Mouse (Mus musculus): ENCODE measurements around the gene Sos2. TPM values are rescaled to one million over a fixed set of nuclear protein-coding genes. Genes with fewer than 3 reads are reported as not detected.

Sos2 gene
- polyA plus RNA-seq, 1 experiment from 2014 or later, result 10.3 TPM

- 0 out of 4 replicates have a peak overlapping the region, but pooled peaks have one; percentile 7 to 8 for H3K27ac ChIP-seq (replicated peaks in 1 of 2; ENCODE audit: control insufficient read depth in 1 of 2, insufficient read depth in 1 of 2, low read depth in 2 of 2, low read length in 2 of 2)
These were observed 6.7 kb upstream of the Sos2 start for GRCm38 (mm10) chr12:69688368-69688767.

GRCm38 (mm10) chr12:69683537-69683936 is 1.9 kb upstream of the Sos2 start:
- H3K4me1 ChIP-seq (ENCODE audit: control insufficient read depth in 2 of 2, insufficient read depth in 2 of 2, low read length in 2 of 2), result peaks cover 10 to 21% of the 10 kb centered on the region in 2 experiments
- peak overlapping the region; percentile 79 for H3K4me2 ChIP-seq (ENCODE audit: low read length)
- H3K9ac ChIP-seq (ENCODE audit: low read length), result peak overlapping the region; percentile 44; the same call in 1 of the 2 replicates
- no peak; the same call in 1 of the 2 replicates for ATAC-seq (ENCODE audit: insufficient number of reproducible peaks, insufficient read depth, low FRiP score, low read depth)
- peak overlapping the region in 1 of 2 experiments; percentile 9; a peak in 1 of 4 replicates for H3K4me3 ChIP-seq (ENCODE audit: control insufficient read depth in 1 of 2, insufficient read depth in 1 of 2, low read depth in 1 of 2, low read length in 2 of 2)
- H3K27me3 ChIP-seq (ENCODE audit: control insufficient read depth, insufficient read depth, low read length), result no peaks in the 10 kb centered on the region
- 26% methylated on average over 10 of the region's 10 CpGs for WGBS
- H3K36me3 ChIP-seq (ENCODE audit: control insufficient read depth, insufficient read depth, low read length), result no peaks in the 10 kb centered on the region
- H3K9me3 ChIP-seq (ENCODE audit: control insufficient read depth, low read length), result no peaks in the 10 kb centered on the region
- H3K27ac ChIP-seq (replicated peaks in 1 of 2; ENCODE audit: control insufficient read depth in 1 of 2, insufficient read depth in 1 of 2, low read depth in 2 of 2, low read length in 2 of 2), result peak overlapping the region in 1 of 2 experiments; percentile 57; a peak in 1 of 4 replicates

More at GRCm38 (mm10) chr12:69688368-69688767, 6.7 kb upstream of the Sos2 start:
- Histone ChIP-seq H3K4me2 (ENCODE audit: low read length) (no peak overlapping the region), H3K36me3 (ENCODE audit: control insufficient read depth, insufficient read depth, low read length) (no peaks in the 10 kb centered on the region), H3K9ac (ENCODE audit: low read length) (no peak overlapping the region), H3K4me1 (ENCODE audit: control insufficient read depth in 2 of 2, insufficient read depth in 2 of 2, low read length in 2 of 2) (peaks cover 5 to 7% of the 10 kb centered on the region in 2 experiments), H3K4me3 (ENCODE audit: control insufficient read depth in 1 of 2, insufficient read depth in 1 of 2, low read depth in 1 of 2, low read length in 2 of 2) (no peak overlapping the region), H3K27me3 (ENCODE audit: control insufficient read depth, insufficient read depth, low read length) (no peaks in the 10 kb centered on the region), H3K9me3 (ENCODE audit: control insufficient read depth, low read length) (no peaks in the 10 kb centered on the region)
- 27% methylated on average over 2 of the region's 2 CpGs for WGBS
- no peak for ATAC-seq (ENCODE audit: insufficient number of reproducible peaks, insufficient read depth, low FRiP score, low read depth)

GRCm38 (mm10) chr12:69682788-69683419 is 1.3 kb upstream of the Sos2 start:
- Histone ChIP-seq H3K9me3 (ENCODE audit: control insufficient read depth, low read length) (no peaks in the 10 kb centered on the region), H3K4me3 (ENCODE audit: control insufficient read depth in 1 of 2, insufficient read depth in 1 of 2, low read depth in 1 of 2, low read length in 2 of 2) (peak overlapping the region in 1 of 2 experiments; percentile 73; a peak in 2 of 4 replicates), H3K9ac (ENCODE audit: low read length) (peak overlapping the region; percentile 99), H3K27ac (replicated peaks in 1 of 2; ENCODE audit: control insufficient read depth in 1 of 2, insufficient read depth in 1 of 2, low read depth in 2 of 2, low read length in 2 of 2) (peak overlapping the region; percentile 27 to 99; a peak in 3 of 4 replicates), H3K4me1 (ENCODE audit: control insufficient read depth in 2 of 2, insufficient read depth in 2 of 2, low read length in 2 of 2) (peaks cover 8 to 21% of the 10 kb centered on the region in 2 experiments), H3K4me2 (ENCODE audit: low read length) (peak overlapping the region; percentile 79), H3K36me3 (ENCODE audit: control insufficient read depth, insufficient read depth, low read length) (no peaks in the 10 kb centered on the region), H3K27me3 (ENCODE audit: control insufficient read depth, insufficient read depth, low read length) (no peaks in the 10 kb centered on the region)
- WGBS, result 48% methylated on average over 14 of the region's 14 CpGs
- ATAC-seq (ENCODE audit: insufficient number of reproducible peaks, insufficient read depth, low FRiP score, low read depth), result no peak

GRCm38 (mm10) chr12:69682065-69682787 is 574 bp upstream of the Sos2 start:
- Histone ChIP-seq H3K4me2 (ENCODE audit: low read length) (peak overlapping the region; percentile 79), H3K27ac (replicated peaks in 1 of 2; ENCODE audit: control insufficient read depth in 1 of 2, insufficient read depth in 1 of 2, low read depth in 2 of 2, low read length in 2 of 2) (peak overlapping the region; percentile 97 to 99), H3K4me3 (ENCODE audit: control insufficient read depth in 1 of 2, insufficient read depth in 1 of 2, low read depth in 1 of 2, low read length in 2 of 2) (peak overlapping the region; percentile 73 to 98), H3K36me3 (ENCODE audit: control insufficient read depth, insufficient read depth, low read length) (no peaks in the 10 kb centered on the region), H3K9ac (ENCODE audit: low read length) (peak overlapping the region; percentile 99), H3K4me1 (ENCODE audit: control insufficient read depth in 2 of 2, insufficient read depth in 2 of 2, low read length in 2 of 2) (peaks cover 6 to 21% of the 10 kb centered on the region in 2 experiments), H3K27me3 (ENCODE audit: control insufficient read depth, insufficient read depth, low read length) (no peaks in the 10 kb centered on the region), H3K9me3 (ENCODE audit: control insufficient read depth, low read length) (no peaks in the 10 kb centered on the region)
- WGBS, result under 1% methylated on average over 50 of the region's 54 CpGs
- ATAC-seq (ENCODE audit: insufficient number of reproducible peaks, insufficient read depth, low FRiP score, low read depth), result peak; percentile 89

GRCm38 (mm10) chr12:69680635-69681565 is 752 bp downstream of the Sos2 start:
- peak overlapping the region; percentile 79 for H3K4me2 ChIP-seq (ENCODE audit: low read length)
- no peaks in the 10 kb centered on the region for H3K27me3 ChIP-seq (ENCODE audit: control insufficient read depth, insufficient read depth, low read length)
- H3K9me3 ChIP-seq (ENCODE audit: control insufficient read depth, low read length), result no peaks in the 10 kb centered on the region
- peak overlapping the region; percentile 73 to 98 for H3K4me3 ChIP-seq (ENCODE audit: control insufficient read depth in 1 of 2, insufficient read depth in 1 of 2, low read depth in 1 of 2, low read length in 2 of 2)
- peaks cover 6 to 24% of the 10 kb centered on the region in 2 experiments for H3K4me1 ChIP-seq (ENCODE audit: control insufficient read depth in 2 of 2, insufficient read depth in 2 of 2, low read length in 2 of 2)
- 1% methylated on average over 56 of the region's 56 CpGs for WGBS
- no peaks in the 10 kb centered on the region for H3K36me3 ChIP-seq (ENCODE audit: control insufficient read depth, insufficient read depth, low read length)
- peak overlapping the region; percentile 99 for H3K9ac ChIP-seq (ENCODE audit: low read length)
- ATAC-seq (ENCODE audit: insufficient number of reproducible peaks, insufficient read depth, low FRiP score, low read depth), result peak; percentile 36; the same call in 1 of the 2 replicates
- H3K27ac ChIP-seq (replicated peaks in 1 of 2; ENCODE audit: control insufficient read depth in 1 of 2, insufficient read depth in 1 of 2, low read depth in 2 of 2, low read length in 2 of 2), result peak overlapping the region; percentile 97 to 99

GRCm38 (mm10) chr12:69676157-69676556 is 5.5 kb downstream of the Sos2 start:
- Histone ChIP-seq H3K4me2 (ENCODE audit: low read length) (no peak overlapping the region), H3K9me3 (ENCODE audit: control insufficient read depth, low read length) (no peaks in the 10 kb centered on the region), H3K27me3 (ENCODE audit: control insufficient read depth, insufficient read depth, low read length) (no peaks in the 10 kb centered on the region), H3K9ac (ENCODE audit: low read length) (no peak overlapping the region), H3K4me1 (ENCODE audit: control insufficient read depth in 2 of 2, insufficient read depth in 2 of 2, low read length in 2 of 2) (peaks cover 3 to 17% of the 10 kb centered on the region in 2 experiments; a peak in 3 of 4 replicates), H3K27ac (replicated peaks in 1 of 2; ENCODE audit: control insufficient read depth in 1 of 2, insufficient read depth in 1 of 2, low read depth in 2 of 2, low read length in 2 of 2) (no peak overlapping the region), H3K36me3 (ENCODE audit: control insufficient read depth, insufficient read depth, low read length) (no peaks in the 10 kb centered on the region), H3K4me3 (ENCODE audit: control insufficient read depth in 1 of 2, insufficient read depth in 1 of 2, low read depth in 1 of 2, low read length in 2 of 2) (no peak overlapping the region)
- WGBS, result 83% methylated on average over 4 of the region's 4 CpGs
- ATAC-seq (ENCODE audit: insufficient number of reproducible peaks, insufficient read depth, low FRiP score, low read depth), result no peak

All from heart, embryonic 14.5 days (tissue).